Mouse (Mus musculus): ENCODE results near the gene Carmil3. TPM values are rescaled to one million over a fixed set of nuclear protein-coding genes. Genes with fewer than 3 reads are reported as not detected.

Carmil3 gene
- total and polyA plus RNA-seq, 3 experiments: 1.9 to 6.0 (median 2.3) TPM

DNA sequence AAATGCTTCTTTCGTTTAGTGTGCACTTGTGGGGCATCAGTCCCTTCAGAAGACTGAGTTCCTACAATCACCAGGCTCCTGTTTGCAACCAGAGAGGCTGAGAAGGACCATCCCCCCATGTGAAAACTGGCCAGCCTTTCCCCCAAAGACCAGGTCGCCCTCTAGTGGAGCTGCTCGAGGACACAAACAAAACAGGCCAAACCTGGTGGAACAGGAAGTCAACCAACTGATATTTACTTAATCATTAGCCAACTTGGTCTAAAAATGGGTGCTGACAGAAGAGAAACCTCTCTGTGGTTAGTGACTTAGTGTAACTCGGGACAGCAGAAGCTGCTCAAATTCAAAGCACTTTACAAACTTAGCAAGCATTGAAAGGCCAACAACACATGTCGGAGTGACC, 66.6 kb downstream of the Carmil3 start:
- Histone ChIP-seq H3K27me3 (replicated peaks) (no peaks in the 10 kb centered on the region), H3K9me3 (replicated peaks; ENCODE audit: low read length) (no peaks in the 10 kb centered on the region), H3K4me2 (ENCODE audit: insufficient read depth, low read depth, poor library complexity, severe bottlenecking) (peak overlapping the region; percentile 47), H3K79me2 (replicated peaks; ENCODE audit: control insufficient read depth, extremely low read depth, insufficient read depth, poor library complexity, severe bottlenecking) (peaks cover 5% of the 10 kb centered on the region; the same call in 1 of the 2 replicates), H3K27ac (ENCODE audit: insufficient read depth, low read depth) (peak overlapping the region; percentile 86), H3K9ac (ENCODE audit: insufficient read depth, low read depth) (no peak overlapping the region), H3K4me1 (ENCODE audit: control insufficient read depth in 1 of 2, insufficient read depth in 2 of 2) (peaks cover 8 to 31% of the 10 kb centered on the region in 2 experiments), H3K4me3 (replicated peaks in 1 of 3; ENCODE audit: low read depth in 2 of 3, low read length in 2 of 3, poor library complexity in 1 of 3) (no peak overlapping the region), H3K36me3 (replicated peaks in 1 of 2; ENCODE audit: control insufficient read depth in 1 of 2, insufficient read depth in 1 of 2, low read length in 1 of 2) (peaks cover 0 to 4% of the 10 kb centered on the region in 2 experiments)
- DNase-seq (ENCODE audit: extremely low read depth): peak; percentile 97
- dilution Hi-C loops (cut with MboI; ENCODE audit: extremely low pct_ligation_motif_present, extremely low pct_unique_long_range_greater_than_20kb, low sequenced_read_pairs): no loop called here
- in situ Hi-C loops (cut with MboI; ENCODE audit: low pct_ligation_motif_present, low pct_unique_long_range_greater_than_20kb, low sequenced_read_pairs): no loop called here
- TF ChIP-seq JUND (conservative IDR thresholded peaks at IDR 0.05; ENCODE audit: low read depth, low read length) (no peak; the same call in 1 of the 2 replicates), POLR2AphosphoS2 (IDR thresholded peaks at IDR 0.05; ENCODE audit: low read depth, low read length) (no peak), MEF2A (IDR thresholded peaks at IDR 0.05; ENCODE audit: borderline replicate concordance, low read depth, low read length) (peak; percentile 99), ZNF384 (IDR thresholded peaks at IDR 0.05; ENCODE audit: low read depth, low read length) (peak; percentile 22; the same call in 1 of the 2 replicates), SIN3A (IDR thresholded peaks at IDR 0.05; ENCODE audit: low read length) (peak; percentile 83; the same call in 1 of the 2 replicates), ZC3H11A (IDR thresholded peaks at IDR 0.05; ENCODE audit: low read depth, low read length) (peak; percentile 22; the same call in 1 of the 2 replicates), MAX (IDR thresholded peaks at IDR 0.05; ENCODE audit: low read length) (peak; percentile 32; the same call in 1 of the 2 replicates), ELF1 (IDR thresholded peaks at IDR 0.05; ENCODE audit: low read depth, low read length) (peak; percentile 82), CHD2 (IDR thresholded peaks at IDR 0.05; ENCODE audit: low read length) (peak; percentile 92), TBP (conservative IDR thresholded peaks at IDR 0.05; ENCODE audit: low read depth, low read length) (peak; percentile 54; the same call in 1 of the 2 replicates), HCFC1 (IDR thresholded peaks at IDR 0.05; ENCODE audit: low read depth, low read length) (peak; percentile 65), MXI1 (IDR thresholded peaks at IDR 0.05; ENCODE audit: low read depth, low read length) (no peak; the same call in 1 of the 2 replicates), ZMIZ1 (IDR thresholded peaks at IDR 0.05; ENCODE audit: low read depth, low read length) (no peak), POLR2A (IDR thresholded peaks at IDR 0.05; ENCODE audit: low read depth, low read length) (peak; percentile 47; the same call in 1 of the 2 replicates), JUN (IDR thresholded peaks at IDR 0.05; ENCODE audit: insufficient read depth, low read depth, low read length) (peak; percentile 92), EP300 (IDR thresholded peaks at IDR 0.05; ENCODE audit: low read length) (peak; percentile 65), BHLHE40 (IDR thresholded peaks at IDR 0.05; ENCODE audit: low read depth, low read length) (peak; percentile 61; the same call in 1 of the 2 replicates), MYC (IDR thresholded peaks at IDR 0.05; ENCODE audit: low read depth, low read length) (peak; percentile 87), USF1 (IDR thresholded peaks at IDR 0.05; ENCODE audit: low read depth, low read length) (no peak), SMC3 (IDR thresholded peaks at IDR 0.05; ENCODE audit: low read depth, low read length) (peak; percentile 86), TCF12 (IDR thresholded peaks at IDR 0.05; ENCODE audit: low read depth, low read length) (peak; percentile 44; the same call in 1 of the 2 replicates), KAT2A (IDR thresholded peaks at IDR 0.05; ENCODE audit: insufficient replicate concordance, low read length) (no peak), ETS1 (conservative IDR thresholded peaks at IDR 0.05; ENCODE audit: low read depth, low read length) (peak; percentile 84), MAZ (IDR thresholded peaks at IDR 0.05; ENCODE audit: low read depth, low read length) (peak; percentile 72), RAD21 (IDR thresholded peaks at IDR 0.05; ENCODE audit: low read depth, low read length) (peak; percentile 89), RCOR1 (conservative IDR thresholded peaks at IDR 0.05; ENCODE audit: low read depth, low read length) (no peak), NRF1 (IDR thresholded peaks at IDR 0.05; ENCODE audit: low read depth, low read length) (no peak), CTCF (conservative IDR thresholded peaks at IDR 0.05 in 1 of 2, IDR thresholded peaks at IDR 0.05 in 1 of 2; ENCODE audit: low read depth in 2 of 2, low read length in 2 of 2) (peak; percentile 48 to 96; a peak in 3 of 4 replicates), PAX5 (IDR thresholded peaks at IDR 0.05; ENCODE audit: low read length) (no peak), IRF4 (IDR thresholded peaks at IDR 0.05; ENCODE audit: low read depth, low read length) (peak; percentile 88), NELFE (IDR thresholded peaks at IDR 0.05; ENCODE audit: low read depth, low read length) (peak; percentile 36; the same call in 1 of the 2 replicates), USF2 (conservative IDR thresholded peaks at IDR 0.05; ENCODE audit: low read depth, low read length) (no peak)

Measured in CH12.LX (cell line).